Mouse (Mus musculus) myocyte (in vitro differentiated cells): ENCODE results near the gene Tars. TPM values are rescaled to one million over a fixed set of nuclear protein-coding genes. Genes with fewer than 3 reads are reported as not detected.

Experiments used
- H3K27me3 ChIP-seq: one replicate; pipeline ENCODE4 v1.6.1; 2011; ENCODE audit not compliant: control insufficient read depth, insufficient read depth, insufficient read length
- H3K36me3 ChIP-seq: one replicate; pipeline ENCODE4 v1.6.1; 2011; ENCODE audit not compliant: control insufficient read depth, insufficient read depth
- H3K4me2 ChIP-seq: one replicate; pipeline ENCODE4 v1.6.1; 2011; ENCODE audit warnings: low read depth, control low read depth
- H3K4me3 ChIP-seq: one replicate; pipeline ENCODE4 v1.5.1; 2011; ENCODE audit warnings: mild to moderate bottlenecking, control low read depth, moderate library complexity
- H3K79me2 ChIP-seq: one replicate; pipeline ENCODE4 v1.6.1; 2011; ENCODE audit not compliant: control insufficient read depth, insufficient read depth
- H3ac ChIP-seq: one replicate; pipeline ENCODE4 v1.6.1; 2011; ENCODE audit not compliant: control insufficient read depth, insufficient read length
- CEBPB ChIP-seq: IDR thresholded peaks from 2 replicates; pipeline ENCODE4 v1.6.1; 2011; ENCODE audit warnings: mild to moderate bottlenecking, moderate library complexity; ENCODE audit not compliant: poor library complexity, insufficient read depth, severe bottlenecking
- E2F4 ChIP-seq: IDR thresholded peaks from one replicate; pipeline ENCODE4 v1.6.1; 2011; ENCODE audit warnings: mild to moderate bottlenecking, control low read depth, moderate library complexity; ENCODE audit not compliant: insufficient read depth
- MAX ChIP-seq: IDR thresholded peaks from one replicate; pipeline ENCODE4 v1.6.1; 2011; ENCODE audit warnings: low read depth, mild to moderate bottlenecking, control low read depth
- MYOD1 ChIP-seq, 3 experiments: IDR thresholded peaks; one replicate each; pipeline ENCODE4 v1.6.1; 2011; ENCODE audit warnings: control low read depth in 2 of 3, low read depth in 2 of 3, mild to moderate bottlenecking in 2 of 3, moderate library complexity in 1 of 3; ENCODE audit not compliant: insufficient read length in 2 of 3, control insufficient read depth in 1 of 3
- MYOG ChIP-seq, 3 experiments: IDR thresholded peaks; one replicate each; pipeline ENCODE4 v1.6.1; 2011; ENCODE audit warnings: control low read depth in 2 of 3, low read depth in 2 of 3, mild to moderate bottlenecking in 2 of 3; ENCODE audit not compliant: insufficient read length in 2 of 3, control insufficient read depth in 1 of 3, insufficient read depth in 1 of 3
- POLR2A ChIP-seq: IDR thresholded peaks from one replicate; pipeline ENCODE4 v1.6.1; 2011; ENCODE audit warnings: low read depth, mild to moderate bottlenecking, control low read depth, moderate library complexity; ENCODE audit not compliant: insufficient read length
- POLR2AphosphoS2 ChIP-seq: IDR thresholded peaks from one replicate; pipeline ENCODE4 v1.6.1; 2011; ENCODE audit warnings: low read depth, control low read depth; ENCODE audit not compliant: insufficient read length
- REST ChIP-seq: IDR thresholded peaks from one replicate; pipeline ENCODE4 v1.6.1; 2011; ENCODE audit warnings: mild to moderate bottlenecking, control low read depth, moderate library complexity; ENCODE audit not compliant: insufficient read depth, insufficient read length
- SRF ChIP-seq: IDR thresholded peaks from one replicate; pipeline ENCODE4 v1.6.1; 2011; ENCODE audit warnings: low read depth; ENCODE audit not compliant: control insufficient read depth, insufficient read length
- TCF12 ChIP-seq: IDR thresholded peaks from one replicate; pipeline ENCODE4 v1.6.1; 2011; ENCODE audit warnings: mild to moderate bottlenecking, control low read depth; ENCODE audit not compliant: poor library complexity, insufficient read depth, severe bottlenecking
- TCF3 ChIP-seq: IDR thresholded peaks from one replicate; pipeline ENCODE4 v1.6.1; 2011; ENCODE audit warnings: low read depth, control low read depth; ENCODE audit not compliant: insufficient read length
- USF1 ChIP-seq: IDR thresholded peaks from one replicate; pipeline ENCODE4 v1.6.1; 2011; ENCODE audit warnings: low read depth, mild to moderate bottlenecking, control low read depth, moderate library complexity
- polyA plus RNA-seq: library from polyadenylated mRNA; unstranded; fragments of >200 nt; fragmentation: generic; extraction: Trizol; gene quantifications from one replicate; pipeline ENCODE4 v1.2.1, GENCODE M21; 2012; ENCODE audit warnings: missing spikeins

Tars gene
- polyA plus RNA-seq, 1 experiment, result 138 TPM

DNA sequence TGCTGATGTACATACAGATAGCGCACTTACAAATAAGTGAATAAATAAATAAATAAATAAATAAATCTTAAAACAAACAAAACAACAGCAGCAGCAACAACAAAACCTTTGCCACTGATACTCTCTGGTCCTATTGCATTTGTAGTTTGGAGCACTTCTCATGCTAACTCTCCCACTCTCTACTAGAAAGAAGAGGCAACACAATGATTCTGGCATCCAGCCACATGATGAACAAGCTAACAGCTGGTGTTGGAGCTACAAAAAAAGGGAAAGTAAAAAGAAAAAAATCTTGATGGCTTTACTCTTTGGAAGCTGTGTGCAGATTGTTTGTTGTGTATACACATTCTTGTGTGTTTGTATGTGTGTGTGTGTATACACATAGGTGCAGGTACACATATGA lies 34.7 kb downstream of the Tars start:
- H3K79me2 ChIP-seq, result no peaks in the 10 kb centered on the region
- peaks cover 9% of the 10 kb centered on the region for H3K27me3 ChIP-seq
- no peak overlapping the region for H3ac ChIP-seq
- TF ChIP-seq CEBPB (no peak), POLR2AphosphoS2 (no peak), MYOG (IDR thresholded peaks at IDR 0.05; ENCODE audit: control insufficient read depth in 1 of 3, insufficient read depth in 1 of 3, insufficient read length in 2 of 3, low read depth in 2 of 3) (no peak), REST (no peak), USF1 (no peak), MYOD1 (IDR thresholded peaks at IDR 0.05; ENCODE audit: control insufficient read depth in 1 of 3, insufficient read length in 2 of 3, low read depth in 2 of 3) (no peak), TCF12 (no peak), SRF (no peak), MAX (no peak), POLR2A (no peak), E2F4 (no peak), TCF3 (no peak)
- no peaks in the 10 kb centered on the region for H3K36me3 ChIP-seq
- H3K4me2 ChIP-seq, result no peak overlapping the region
- H3K4me3 ChIP-seq, result no peak overlapping the region

DNA sequence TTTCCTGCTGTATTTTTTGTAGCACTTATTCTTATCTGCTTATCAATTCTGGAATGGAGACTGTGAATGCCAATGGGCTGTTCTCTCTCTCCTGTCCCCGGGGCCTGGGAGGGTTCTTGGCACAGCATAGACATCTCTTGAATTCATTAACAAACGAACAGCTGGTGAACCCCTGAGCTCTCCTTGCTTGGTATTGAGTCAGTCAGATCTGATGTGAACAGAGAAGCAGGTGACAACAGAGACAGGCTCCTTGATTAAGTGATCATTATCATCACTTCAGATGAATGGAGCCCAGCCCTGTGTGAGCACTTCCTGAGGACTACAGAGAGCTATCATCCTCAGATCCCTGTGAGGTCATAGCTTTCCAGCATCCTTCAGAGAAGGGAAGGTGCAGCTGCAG lies 35.4 kb downstream of the Tars start:
- Histone ChIP-seq H3K4me3 (no peak overlapping the region), H3K4me2 (no peak overlapping the region), H3K27me3 (peaks cover 12% of the 10 kb centered on the region), H3K36me3 (no peaks in the 10 kb centered on the region), H3ac (no peak overlapping the region), H3K79me2 (no peaks in the 10 kb centered on the region)
- TF ChIP-seq CEBPB (0 out of 2 replicates have a peak, but pooled peaks have one; percentile 46), TCF3 (no peak)

DNA sequence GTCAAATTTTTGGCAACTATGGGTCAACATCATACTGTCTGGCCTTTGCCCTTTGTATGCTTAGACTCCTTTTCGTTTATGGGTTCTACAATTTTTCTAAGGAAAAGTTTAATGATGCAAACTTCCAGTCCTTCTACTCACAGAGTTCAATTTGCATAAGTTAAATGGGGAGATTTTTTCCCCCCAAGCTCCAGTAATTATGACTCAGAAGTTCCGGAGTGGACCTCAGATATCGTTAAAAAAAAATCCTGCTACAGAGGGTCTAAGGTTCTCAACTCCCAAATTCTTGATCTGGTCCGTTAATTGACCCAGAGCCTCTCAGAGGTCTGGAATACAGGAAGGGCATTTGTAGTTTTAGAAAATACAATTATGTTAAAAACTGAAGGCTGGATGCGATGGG lies 37.6 kb downstream of the Tars start:
- no peak overlapping the region for H3K4me3 ChIP-seq
- TF ChIP-seq SRF (no peak), USF1 (no peak), POLR2A (no peak), MYOD1 (IDR thresholded peaks at IDR 0.05; ENCODE audit: control insufficient read depth in 1 of 3, insufficient read length in 2 of 3, low read depth in 2 of 3) (no peak)
- peaks cover 18% of the 10 kb centered on the region for H3K27me3 ChIP-seq
- H3K79me2 ChIP-seq, result no peaks in the 10 kb centered on the region
- no peak overlapping the region for H3K4me2 ChIP-seq
- no peak overlapping the region for H3ac ChIP-seq
- no peaks in the 10 kb centered on the region for H3K36me3 ChIP-seq

DNA sequence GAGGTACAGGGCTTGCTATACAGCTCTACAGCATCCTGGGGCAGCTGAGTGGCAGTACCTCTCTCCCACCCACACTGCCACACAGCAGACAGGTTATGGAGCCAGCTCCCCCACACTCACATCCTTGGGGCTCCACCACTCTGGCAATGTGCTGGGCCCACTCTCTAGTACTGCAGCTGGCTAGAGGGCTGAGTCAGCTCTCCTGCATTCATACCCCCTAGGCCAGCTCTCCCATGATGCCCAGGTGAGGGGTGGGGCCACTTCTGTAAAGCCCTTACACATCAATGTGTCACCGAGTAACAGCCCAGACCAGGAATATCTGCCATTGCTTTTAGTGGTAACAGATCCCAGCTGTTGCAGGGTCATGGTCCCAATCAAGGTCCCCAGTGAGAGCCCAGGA lies 38.6 kb downstream of the Tars start:
- Histone ChIP-seq H3K79me2 (no peaks in the 10 kb centered on the region), H3K36me3 (no peaks in the 10 kb centered on the region), H3K4me2 (no peak overlapping the region), H3K27me3 (peaks cover 18% of the 10 kb centered on the region), H3ac (no peak overlapping the region), H3K4me3 (no peak overlapping the region)
- TF ChIP-seq SRF, result no peak
- no peak for TF ChIP-seq TCF12
- no peak for TF ChIP-seq REST
- no peak for TF ChIP-seq MYOD1 (IDR thresholded peaks at IDR 0.05; ENCODE audit: control insufficient read depth in 1 of 3, insufficient read length in 2 of 3, low read depth in 2 of 3)
- TF ChIP-seq MAX, result no peak
- TF ChIP-seq E2F4, result no peak
- TF ChIP-seq POLR2AphosphoS2, result no peak
- no peak for TF ChIP-seq POLR2A
- TF ChIP-seq CEBPB, result no peak
- TF ChIP-seq USF1, result no peak
- TF ChIP-seq MYOG (IDR thresholded peaks at IDR 0.05; ENCODE audit: control insufficient read depth in 1 of 3, insufficient read depth in 1 of 3, insufficient read length in 2 of 3, low read depth in 2 of 3), result no peak
- no peak for TF ChIP-seq TCF3

DNA sequence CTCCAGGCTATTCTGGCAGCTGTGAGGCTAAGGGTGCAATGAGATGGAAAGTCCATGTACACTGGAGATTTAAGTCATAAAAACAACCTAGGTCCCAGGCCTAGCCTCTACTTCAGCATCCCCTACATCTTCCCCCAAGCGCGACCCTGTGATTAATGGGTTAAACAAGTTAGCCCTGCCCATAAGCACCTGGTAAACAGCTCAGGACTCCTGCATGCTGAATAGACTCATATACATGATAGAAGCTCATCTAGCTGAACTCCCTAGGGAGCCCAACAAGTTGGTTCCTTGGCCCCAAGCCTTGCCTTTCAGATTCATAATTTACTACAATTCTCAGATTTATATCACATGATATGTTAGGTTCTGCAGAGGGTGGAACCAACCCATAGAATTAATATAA lies 42.0 kb downstream of the Tars start:
- H3K4me2 ChIP-seq, result no peak overlapping the region
- H3K27me3 ChIP-seq, result peaks cover 26% of the 10 kb centered on the region
- H3K79me2 ChIP-seq, result no peaks in the 10 kb centered on the region
- no peak for TF ChIP-seq POLR2AphosphoS2
- no peak for TF ChIP-seq POLR2A
- no peak for TF ChIP-seq MAX
- no peak for TF ChIP-seq MYOD1 (IDR thresholded peaks at IDR 0.05; ENCODE audit: control insufficient read depth in 1 of 3, insufficient read length in 2 of 3, low read depth in 2 of 3)
- TF ChIP-seq TCF3, result no peak
- no peak for TF ChIP-seq TCF12
- TF ChIP-seq CEBPB, result no peak
- no peak for TF ChIP-seq USF1
- TF ChIP-seq E2F4, result no peak
- no peak for TF ChIP-seq REST
- no peak for TF ChIP-seq MYOG (IDR thresholded peaks at IDR 0.05; ENCODE audit: control insufficient read depth in 1 of 3, insufficient read depth in 1 of 3, insufficient read length in 2 of 3, low read depth in 2 of 3)
- no peak for TF ChIP-seq SRF
- H3K4me3 ChIP-seq, result no peak overlapping the region
- no peaks in the 10 kb centered on the region for H3K36me3 ChIP-seq
- no peak overlapping the region for H3ac ChIP-seq
